Mouse (Mus musculus) heart, adult 2 months (tissue): ENCODE measurements around the gene Eif5a.

Experiments
- CTCF ChIP-seq: fragments of 200-600 bp; IDR thresholded peaks from 2 replicates; pipeline ENCODE4 v1.8.1; 2022; ENCODE audit warnings: antibody characterized with exemption, mild to moderate bottlenecking, moderate library complexity
- POLR2A ChIP-seq: fragments of 200-500 bp; IDR thresholded peaks from 2 replicates; pipeline ENCODE4 v1.6.1; 2011; ENCODE audit warnings: mild to moderate bottlenecking, low read depth, low read length, control low read depth; ENCODE audit not compliant: insufficient read depth

DNA sequence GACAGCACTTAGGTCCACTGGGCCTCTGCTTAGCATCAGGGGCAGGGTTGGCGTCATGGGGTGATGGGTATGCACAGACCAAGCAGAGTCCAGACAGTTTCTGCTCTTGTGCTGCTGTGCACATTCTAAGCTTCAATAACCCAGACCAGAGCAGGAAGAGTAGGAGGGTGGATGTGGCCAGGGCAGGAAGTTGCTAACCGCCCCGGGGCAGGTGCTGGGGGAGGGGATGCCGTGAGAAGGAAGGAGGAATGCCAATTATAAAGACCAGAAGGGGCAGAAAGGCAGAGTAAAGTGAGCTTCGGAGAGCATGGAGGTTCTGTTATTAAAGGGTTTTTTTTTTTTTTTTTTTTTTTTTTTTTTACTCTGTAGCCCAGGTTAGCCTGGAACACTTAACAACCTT, 27.1 kb downstream of the Eif5a start:
- TF ChIP-seq CTCF, result no peak
- no peak for TF ChIP-seq POLR2A
